Mouse (Mus musculus) CH12.LX (cell line): ENCODE results near the gene Lad1.

Experiments used
- CHD2 ChIP-seq: IDR thresholded peaks from 2 replicates; pipeline ENCODE4 v1.6.1; 2011; ENCODE audit warnings: low read length, improper control_type of control experiment
- CTCF ChIP-seq, 2 experiments: IDR thresholded peaks in 1 of 2; conservative IDR thresholded peaks in 1 of 2; 2 replicates each; pipeline ENCODE4 v1.5.1; 2011 to 2012; ENCODE audit warnings: low read depth in 2 of 2, low read length in 2 of 2, improper control_type of control experiment in 1 of 2, inconsistent platforms in 1 of 2, mild to moderate bottlenecking in 1 of 2, moderate library complexity in 1 of 2
- ELF1 ChIP-seq: IDR thresholded peaks from 2 replicates; pipeline ENCODE4 v1.6.1; 2014; ENCODE audit warnings: low read depth, mild to moderate bottlenecking, inconsistent platforms, low read length, improper control_type of control experiment
- EP300 ChIP-seq: IDR thresholded peaks from 2 replicates; pipeline ENCODE4 v1.6.1; 2011; ENCODE audit warnings: low read length, improper control_type of control experiment
- HCFC1 ChIP-seq: IDR thresholded peaks from 2 replicates; pipeline ENCODE4 v1.6.1; 2012; ENCODE audit warnings: low read depth, mild to moderate bottlenecking, inconsistent platforms, low read length, improper control_type of control experiment
- MAFK ChIP-seq: IDR thresholded peaks from 2 replicates; pipeline ENCODE4 v1.6.1; 2011; ENCODE audit warnings: low read length, improper control_type of control experiment; ENCODE audit not compliant: insufficient replicate concordance
- MAX ChIP-seq: IDR thresholded peaks from 2 replicates; pipeline ENCODE4 v1.6.1; 2011; ENCODE audit warnings: low read length, improper control_type of control experiment
- MAZ ChIP-seq: IDR thresholded peaks from 2 replicates; pipeline ENCODE4 v1.6.1; 2012; ENCODE audit warnings: low read depth, mild to moderate bottlenecking, inconsistent platforms, low read length, improper control_type of control experiment, moderate library complexity
- MYC ChIP-seq: IDR thresholded peaks from 2 replicates; pipeline ENCODE4 v1.6.1; 2011; ENCODE audit warnings: low read depth, mild to moderate bottlenecking, improper control_type of control experiment, low read length
- POLR2A ChIP-seq: IDR thresholded peaks from 2 replicates; pipeline ENCODE4 v1.6.1; 2011; ENCODE audit warnings: low read depth, mild to moderate bottlenecking, improper control_type of control experiment, low read length
- RAD21 ChIP-seq: IDR thresholded peaks from 2 replicates; pipeline ENCODE4 v1.6.1; 2011; ENCODE audit warnings: low read depth, mild to moderate bottlenecking, low read length, improper control_type of control experiment, moderate library complexity
- UBTF ChIP-seq: IDR thresholded peaks from 2 replicates; pipeline ENCODE4 v1.6.1; 2012; ENCODE audit warnings: low read depth, mild to moderate bottlenecking, inconsistent platforms, low read length, improper control_type of control experiment, moderate library complexity
- ZC3H11A ChIP-seq: IDR thresholded peaks from 2 replicates; pipeline ENCODE4 v1.6.1; 2012; ENCODE audit warnings: low read depth, mild to moderate bottlenecking, inconsistent platforms, low read length, improper control_type of control experiment

- no peak for TF ChIP-seq MAX
- TF ChIP-seq RAD21: no peak
- TF ChIP-seq POLR2A: no peak
- TF ChIP-seq UBTF: no peak
- TF ChIP-seq CTCF (conservative IDR thresholded peaks at IDR 0.05 in 1 of 2, IDR thresholded peaks at IDR 0.05 in 1 of 2; ENCODE audit: low read depth in 2 of 2, low read length in 2 of 2): no peak
- no peak for TF ChIP-seq EP300
- no peak for TF ChIP-seq ZC3H11A
- no peak for TF ChIP-seq ELF1
- TF ChIP-seq HCFC1: no peak
- no peak for TF ChIP-seq CHD2
- TF ChIP-seq MAFK: no peak
- no peak for TF ChIP-seq MYC
- TF ChIP-seq MAZ: no peak
These were observed 20.7 kb downstream of the Lad1 start for GRCm38 (mm10) chr1:135839065-135839464.
